Mouse (Mus musculus): ENCODE results near the gene Itgb3. TPM values are rescaled to one million over a fixed set of nuclear protein-coding genes. Genes with fewer than 3 reads are reported as not detected.
"Not testable (repeated sequence)": the region's sequence is repeated elsewhere in the genome, so short reads cannot be mapped to it uniquely, and the experiment has no call there.

The Itgb3 gene
- total RNA-seq (2015; ENCODE audit: low replicate concordance) (2.1 TPM in 1 of 2 replicates, not detected in the other), total RNA-seq (2017; ENCODE audit: low replicate concordance) (2.4 and 3.6 TPM in 2 replicates)

DNA sequence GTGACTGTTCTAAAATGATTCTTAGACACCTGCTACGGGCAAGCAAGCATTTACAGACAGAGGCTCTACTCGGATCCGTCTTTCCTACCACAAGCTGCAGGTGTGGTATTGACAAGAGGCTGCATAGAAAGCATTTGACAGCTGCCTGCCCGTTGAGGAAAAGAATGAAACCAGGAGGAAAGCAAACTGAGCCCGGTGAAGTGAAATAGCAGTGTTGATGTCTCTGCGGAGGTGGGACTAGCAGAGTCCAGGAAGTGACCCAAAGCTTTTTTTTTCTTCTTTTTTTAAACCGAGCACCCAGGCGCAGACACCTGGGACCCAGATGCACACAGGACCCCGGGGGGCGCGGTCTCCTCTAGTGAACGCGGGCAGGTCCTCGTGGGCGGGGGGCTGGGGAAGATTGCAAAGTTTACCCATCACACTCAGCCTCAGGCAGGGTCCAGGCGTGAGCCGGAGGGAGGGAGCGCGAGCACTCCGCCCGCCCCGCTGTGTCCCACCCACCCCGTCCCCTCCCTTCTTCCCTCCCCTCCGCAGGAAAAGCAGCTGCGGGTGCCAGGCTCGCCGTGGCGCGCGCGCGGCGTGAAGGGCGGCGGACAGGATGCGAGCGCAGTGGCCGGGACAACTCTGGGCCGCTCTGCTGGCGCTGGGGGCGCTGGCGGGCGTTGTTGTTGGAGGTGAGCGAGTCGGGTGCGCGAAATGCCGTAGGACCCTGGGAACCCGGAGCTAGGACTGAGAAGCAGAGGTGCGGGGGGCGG, at the start of gene Itgb3:
Itgb3 (plus strand) TSS at position 510 of the 755 bp plus-strand sequence.
- ATAC-seq (replicated peaks; ENCODE audit: low FRiP score, poor library complexity, severe bottlenecking): no peak

- ATAC-seq (replicated peaks; ENCODE audit: low FRiP score, poor library complexity, severe bottlenecking): no peak
Measured at GRCm38 (mm10) chr11:104558065-104558464, 49.7 kb upstream of the Itgb3 start.

- ATAC-seq (replicated peaks; ENCODE audit: low FRiP score, poor library complexity, severe bottlenecking): no peak
Measured at GRCm38 (mm10) chr11:104558651-104559403, 49.0 kb upstream of the Itgb3 start.

DNA sequence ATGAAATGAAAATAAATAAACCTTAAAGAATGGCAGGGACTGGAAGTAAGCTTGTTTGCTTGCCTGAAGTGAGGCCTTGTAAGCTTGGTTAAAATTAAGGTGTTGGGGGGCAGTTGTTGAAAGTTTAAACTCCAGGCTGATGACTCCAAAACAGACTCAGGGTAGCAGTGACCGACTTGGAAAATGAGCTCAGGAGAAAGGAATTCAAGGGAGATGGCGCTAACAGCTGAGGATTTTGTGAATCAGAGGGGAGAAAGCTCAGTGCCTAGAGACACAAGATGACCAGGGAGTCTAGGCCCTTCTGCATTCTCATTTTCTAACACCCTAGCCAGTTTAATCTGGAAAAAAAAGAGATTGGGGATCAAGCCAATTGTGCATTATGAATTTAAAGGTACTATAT, 46.8 kb upstream of the Itgb3 start:
- no peak for ATAC-seq (replicated peaks; ENCODE audit: low FRiP score, poor library complexity, severe bottlenecking)

- no peak for ATAC-seq (replicated peaks; ENCODE audit: low FRiP score, poor library complexity, severe bottlenecking)
Measured at GRCm38 (mm10) chr11:104563496-104563895, 44.3 kb upstream of the Itgb3 start.

DNA sequence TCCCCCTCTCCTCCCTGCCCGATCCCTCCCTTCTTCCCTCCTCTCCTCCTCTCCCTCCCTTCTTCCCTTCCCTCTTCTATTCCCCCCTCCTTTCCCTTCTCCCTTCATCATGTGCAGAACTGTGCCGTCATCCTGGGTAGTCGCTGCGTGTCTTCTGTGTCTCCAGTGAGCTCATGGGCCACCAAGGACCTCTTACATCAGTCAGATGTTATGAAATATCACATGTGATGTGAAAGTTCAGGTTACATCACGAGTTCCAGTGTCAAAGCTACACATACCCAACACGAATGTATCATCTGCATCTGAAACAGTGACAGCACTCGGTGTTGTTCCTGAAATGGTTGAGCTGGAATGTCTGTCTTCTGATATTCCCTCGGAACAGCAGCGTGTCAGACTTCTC, 42.6 kb upstream of the Itgb3 start:
- ATAC-seq (replicated peaks; ENCODE audit: low FRiP score, poor library complexity, severe bottlenecking): no peak

DNA sequence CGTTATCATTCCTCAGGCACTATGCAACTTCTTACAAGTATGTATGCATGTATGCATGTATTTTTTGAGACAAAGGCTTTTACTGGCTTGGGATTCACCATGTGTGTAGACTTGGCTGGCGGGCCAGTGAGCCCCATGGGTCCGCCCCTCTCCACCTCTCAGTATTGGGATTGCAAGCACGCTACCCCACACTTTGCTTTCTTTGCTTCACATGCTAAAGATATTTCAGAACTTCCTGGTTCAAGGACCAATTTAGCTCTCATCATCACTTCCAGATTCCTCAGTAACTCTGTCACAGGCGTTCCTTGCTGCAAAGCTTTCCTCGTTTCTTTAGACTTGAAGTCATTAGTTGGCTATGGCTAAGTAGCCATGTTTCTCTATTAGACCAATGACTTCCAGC, 41.7 kb upstream of the Itgb3 start:
- no peak for ATAC-seq (replicated peaks; ENCODE audit: low FRiP score, poor library complexity, severe bottlenecking)

DNA sequence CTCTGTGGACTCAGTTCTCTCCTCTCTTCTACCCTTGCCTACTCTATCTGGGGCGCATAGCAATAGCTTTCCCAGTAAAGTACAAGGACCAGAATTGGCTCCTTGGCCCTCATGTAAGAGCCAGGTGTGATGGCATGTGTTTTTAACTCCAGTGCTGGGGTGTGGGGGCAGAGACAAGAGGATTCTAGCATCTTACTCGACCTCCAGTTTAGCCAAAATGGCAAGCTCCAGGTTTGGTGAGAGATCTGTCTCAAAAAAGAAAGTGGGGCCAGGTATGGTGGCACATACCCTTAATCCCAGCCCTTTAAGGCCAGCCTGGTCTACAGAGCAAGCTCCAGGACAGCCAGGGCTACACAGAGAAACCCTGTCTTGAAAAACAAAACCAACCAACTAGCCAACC, 41.0 kb upstream of the Itgb3 start:
- ATAC-seq (replicated peaks; ENCODE audit: low FRiP score, poor library complexity, severe bottlenecking): no peak

GRCm38 (mm10) chr11:104567736-104568135, 40.1 kb upstream of the Itgb3 start:
- ATAC-seq (replicated peaks; ENCODE audit: low FRiP score, poor library complexity, severe bottlenecking): no peak

DNA sequence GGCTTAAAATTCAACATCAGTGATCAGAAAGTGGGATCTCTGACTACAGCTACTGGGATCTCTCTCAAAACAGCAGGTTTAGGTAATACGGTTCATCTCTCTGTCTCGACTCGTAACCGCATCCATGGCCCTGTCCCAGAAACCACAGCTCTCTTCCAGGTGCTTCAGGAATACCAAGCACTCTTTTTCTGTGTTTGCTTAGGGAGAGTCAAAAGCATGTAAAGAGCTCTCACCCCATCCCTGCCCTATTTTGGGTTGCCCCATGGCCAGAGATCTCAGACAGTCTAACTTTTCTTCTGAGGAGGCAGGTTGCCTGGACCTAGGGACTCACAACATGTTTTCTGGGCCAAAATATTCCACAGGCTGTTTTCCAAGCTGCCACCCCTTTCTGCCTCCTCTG, 39.5 kb upstream of the Itgb3 start:
- no peak for ATAC-seq (replicated peaks; ENCODE audit: low FRiP score, poor library complexity, severe bottlenecking)

- not testable (repeated sequence) for ATAC-seq (replicated peaks; ENCODE audit: low FRiP score, poor library complexity, severe bottlenecking)
Measured at GRCm38 (mm10) chr11:104570515-104570914, 37.3 kb upstream of the Itgb3 start.

DNA sequence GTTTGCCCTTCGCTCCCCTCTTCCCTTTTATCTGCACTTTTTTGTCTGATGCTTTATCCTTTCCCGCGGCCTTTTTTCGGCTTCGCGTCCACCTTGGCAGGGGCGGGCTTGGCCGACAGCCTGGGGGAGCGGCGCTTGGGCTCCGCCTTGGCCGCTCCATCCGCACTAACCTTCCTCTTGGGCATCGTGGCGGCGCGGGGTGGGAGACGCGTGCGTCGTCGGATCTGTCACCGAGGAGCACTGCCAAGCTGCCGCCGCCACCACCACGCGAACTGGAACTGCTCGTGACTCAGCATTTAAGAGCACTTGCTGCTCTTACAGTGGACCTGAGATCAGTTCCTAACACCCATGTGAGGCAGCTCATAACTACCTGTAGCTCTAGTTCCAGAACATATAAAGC, 36.4 kb upstream of the Itgb3 start:
- peak; percentile 78 for ATAC-seq (replicated peaks; ENCODE audit: low FRiP score, poor library complexity, severe bottlenecking)

- ATAC-seq (replicated peaks; ENCODE audit: low FRiP score, poor library complexity, severe bottlenecking): no peak
Measured at GRCm38 (mm10) chr11:104572091-104572490, 35.7 kb upstream of the Itgb3 start.

DNA sequence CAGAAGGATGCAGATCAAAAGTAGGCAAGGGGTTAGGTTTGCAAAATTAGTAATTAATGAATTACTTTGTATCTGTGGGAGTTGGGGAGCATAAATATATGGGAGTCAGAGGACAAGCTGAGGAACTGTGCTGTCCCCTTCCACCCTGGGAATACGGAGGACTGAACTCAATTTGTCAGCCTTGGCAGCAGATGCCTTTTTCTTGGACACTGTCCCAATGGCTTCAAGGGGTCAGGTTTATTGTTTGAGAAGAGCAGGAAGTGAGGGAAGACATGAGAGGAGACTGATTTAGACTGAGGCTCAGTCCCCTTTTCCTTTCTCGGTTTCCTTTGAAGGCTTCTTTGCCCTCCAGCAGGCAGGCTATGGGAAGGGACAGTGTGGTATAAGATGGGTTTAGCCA, 35.2 kb upstream of the Itgb3 start:
- no peak for ATAC-seq (replicated peaks; ENCODE audit: low FRiP score, poor library complexity, severe bottlenecking)

DNA sequence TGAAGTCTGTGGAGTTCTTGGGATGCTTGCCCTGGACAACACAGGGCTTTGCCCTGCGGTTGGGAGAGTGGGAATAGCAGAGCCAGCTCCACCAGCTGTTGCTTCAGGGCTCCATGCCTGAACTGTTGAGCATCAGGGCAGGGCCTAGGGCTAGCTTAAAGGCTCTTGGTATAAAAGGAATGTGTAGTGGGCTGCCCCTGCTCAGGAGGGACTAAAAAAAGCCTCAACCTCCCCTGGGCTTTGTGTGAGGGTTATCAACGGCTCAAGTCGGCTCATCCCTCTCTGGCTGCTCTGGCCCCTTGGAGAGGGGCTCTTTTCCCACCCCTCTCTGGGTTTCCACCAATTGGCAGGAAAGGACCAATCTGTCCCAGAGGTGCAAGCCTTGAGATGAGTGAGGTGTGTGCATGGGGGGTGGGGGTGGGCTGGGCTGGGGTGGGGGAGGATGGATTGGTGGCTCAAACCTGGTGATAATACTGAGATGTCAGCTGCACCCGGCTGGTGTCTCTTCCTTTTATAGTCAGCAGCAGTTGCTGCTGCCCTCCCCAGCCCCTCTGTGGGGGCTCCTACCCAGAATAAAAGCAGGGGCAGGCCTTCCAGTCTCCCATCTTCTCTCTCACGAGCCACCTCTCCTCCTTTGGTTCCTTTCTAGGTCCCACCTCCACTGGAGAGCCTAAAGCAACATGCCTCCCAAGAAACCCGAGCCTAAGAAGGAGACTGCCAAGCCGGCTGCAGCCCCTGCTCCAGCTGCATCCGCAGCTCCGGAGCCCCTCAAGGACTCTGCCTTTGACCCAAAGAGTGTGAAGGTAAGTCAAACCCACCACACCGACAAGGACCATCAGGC, 30.8 kb upstream of the Itgb3 start:
- ATAC-seq (replicated peaks; ENCODE audit: low FRiP score, poor library complexity, severe bottlenecking): no peak

- no peak for ATAC-seq (replicated peaks; ENCODE audit: low FRiP score, poor library complexity, severe bottlenecking)
Measured at GRCm38 (mm10) chr11:104578074-104578473, 29.7 kb upstream of the Itgb3 start.

DNA sequence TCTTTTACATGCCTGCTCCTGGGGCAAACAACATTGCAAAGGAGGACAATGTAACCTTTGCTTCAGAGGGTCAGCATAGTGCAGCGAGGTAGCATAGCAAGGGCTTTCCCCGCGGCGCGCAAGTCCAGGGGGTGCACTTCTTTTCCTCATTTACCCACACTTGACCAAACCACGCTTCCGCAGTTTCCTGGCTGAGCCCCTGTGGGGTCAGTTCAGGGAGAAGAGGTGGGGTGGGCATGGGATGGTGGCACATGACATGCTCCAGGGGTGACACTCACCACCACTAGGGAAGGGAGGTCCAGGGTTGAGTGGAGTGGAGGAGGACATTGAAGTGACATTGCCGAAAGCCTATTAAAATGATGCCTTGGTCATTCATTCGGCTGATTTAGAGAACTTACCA, 28.7 kb upstream of the Itgb3 start:
- no peak for ATAC-seq (replicated peaks; ENCODE audit: low FRiP score, poor library complexity, severe bottlenecking)

- no peak for ATAC-seq (replicated peaks; ENCODE audit: low FRiP score, poor library complexity, severe bottlenecking)
Measured at GRCm38 (mm10) chr11:104579575-104579974, 28.2 kb upstream of the Itgb3 start.

DNA sequence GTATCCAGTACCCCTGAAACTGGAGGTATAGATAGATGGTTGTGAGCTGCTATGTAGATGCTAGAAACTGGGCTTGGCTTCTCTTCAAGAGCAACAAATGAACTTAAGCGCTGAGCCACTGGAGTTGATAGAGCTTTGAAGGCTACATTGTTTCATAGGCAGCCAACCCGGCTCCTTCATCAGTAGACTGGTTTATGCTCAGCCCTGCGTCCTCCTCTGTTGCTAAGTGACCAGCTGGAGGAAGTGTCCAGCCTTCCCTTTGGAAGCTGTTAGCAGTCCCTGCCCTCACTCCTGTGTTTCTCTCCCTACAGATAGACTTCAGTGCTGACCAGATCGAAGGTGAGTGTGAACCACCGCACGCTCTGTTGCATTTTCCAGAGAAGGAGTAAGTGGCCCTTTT, 27.7 kb upstream of the Itgb3 start:
- ATAC-seq (replicated peaks; ENCODE audit: low FRiP score, poor library complexity, severe bottlenecking): no peak

DNA sequence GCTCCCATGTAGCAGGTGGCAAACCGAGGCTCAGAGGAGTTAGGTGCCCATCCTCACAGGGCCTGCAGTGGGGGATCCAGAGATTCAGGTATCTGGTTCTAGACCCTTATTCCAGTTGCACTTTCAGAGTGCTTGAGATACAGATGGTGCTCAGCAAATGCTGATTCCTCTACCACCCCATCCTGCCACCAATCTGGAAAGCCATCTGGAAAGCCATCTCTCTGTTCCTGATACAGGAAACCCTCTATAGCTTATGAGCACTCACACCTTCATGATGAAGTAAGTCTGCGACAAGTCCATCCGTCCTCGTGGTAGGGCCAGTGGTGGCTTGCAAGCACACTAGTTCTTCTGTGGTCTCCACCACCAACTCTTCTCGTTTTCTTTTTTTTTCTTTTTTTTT, 27.2 kb upstream of the Itgb3 start:
- no peak for ATAC-seq (replicated peaks; ENCODE audit: low FRiP score, poor library complexity, severe bottlenecking)

All from erythroid progenitor cell, adult 5-6 weeks (primary cell).